Mouse (Mus musculus) myocyte (in vitro differentiated cells): Measurements from ENCODE around the gene Rpl9. TPM values are rescaled to one million over a fixed set of nuclear protein-coding genes. Genes with fewer than 3 reads are reported as not detected.

Experiments used
- H3K27me3 ChIP-seq: one replicate; pipeline ENCODE4 v1.6.1; 2011; ENCODE audit not compliant: control insufficient read depth, insufficient read depth, insufficient read length
- H3K36me3 ChIP-seq: one replicate; pipeline ENCODE4 v1.6.1; 2011; ENCODE audit not compliant: control insufficient read depth, insufficient read depth
- H3K4me2 ChIP-seq: one replicate; pipeline ENCODE4 v1.6.1; 2011; ENCODE audit warnings: low read depth, control low read depth
- H3K4me3 ChIP-seq: one replicate; pipeline ENCODE4 v1.5.1; 2011; ENCODE audit warnings: mild to moderate bottlenecking, control low read depth, moderate library complexity
- H3K79me2 ChIP-seq: one replicate; pipeline ENCODE4 v1.6.1; 2011; ENCODE audit not compliant: control insufficient read depth, insufficient read depth
- H3ac ChIP-seq: one replicate; pipeline ENCODE4 v1.6.1; 2011; ENCODE audit not compliant: control insufficient read depth, insufficient read length
- CEBPB ChIP-seq: IDR thresholded peaks from 2 replicates; pipeline ENCODE4 v1.6.1; 2011; ENCODE audit warnings: mild to moderate bottlenecking, moderate library complexity; ENCODE audit not compliant: poor library complexity, insufficient read depth, severe bottlenecking
- E2F4 ChIP-seq: IDR thresholded peaks from one replicate; pipeline ENCODE4 v1.6.1; 2011; ENCODE audit warnings: mild to moderate bottlenecking, control low read depth, moderate library complexity; ENCODE audit not compliant: insufficient read depth
- MAX ChIP-seq: IDR thresholded peaks from one replicate; pipeline ENCODE4 v1.6.1; 2011; ENCODE audit warnings: low read depth, mild to moderate bottlenecking, control low read depth
- MYOD1 ChIP-seq, 3 experiments: IDR thresholded peaks; one replicate each; pipeline ENCODE4 v1.6.1; 2011; ENCODE audit warnings: control low read depth in 2 of 3, low read depth in 2 of 3, mild to moderate bottlenecking in 2 of 3, moderate library complexity in 1 of 3; ENCODE audit not compliant: insufficient read length in 2 of 3, control insufficient read depth in 1 of 3
- MYOG ChIP-seq, 3 experiments: IDR thresholded peaks; one replicate each; pipeline ENCODE4 v1.6.1; 2011; ENCODE audit warnings: control low read depth in 2 of 3, low read depth in 2 of 3, mild to moderate bottlenecking in 2 of 3; ENCODE audit not compliant: insufficient read length in 2 of 3, control insufficient read depth in 1 of 3, insufficient read depth in 1 of 3
- POLR2A ChIP-seq: IDR thresholded peaks from one replicate; pipeline ENCODE4 v1.6.1; 2011; ENCODE audit warnings: low read depth, mild to moderate bottlenecking, control low read depth, moderate library complexity; ENCODE audit not compliant: insufficient read length
- POLR2AphosphoS2 ChIP-seq: IDR thresholded peaks from one replicate; pipeline ENCODE4 v1.6.1; 2011; ENCODE audit warnings: low read depth, control low read depth; ENCODE audit not compliant: insufficient read length
- REST ChIP-seq: IDR thresholded peaks from one replicate; pipeline ENCODE4 v1.6.1; 2011; ENCODE audit warnings: mild to moderate bottlenecking, control low read depth, moderate library complexity; ENCODE audit not compliant: insufficient read depth, insufficient read length
- SRF ChIP-seq: IDR thresholded peaks from one replicate; pipeline ENCODE4 v1.6.1; 2011; ENCODE audit warnings: low read depth; ENCODE audit not compliant: control insufficient read depth, insufficient read length
- TCF12 ChIP-seq: IDR thresholded peaks from one replicate; pipeline ENCODE4 v1.6.1; 2011; ENCODE audit warnings: mild to moderate bottlenecking, control low read depth; ENCODE audit not compliant: poor library complexity, insufficient read depth, severe bottlenecking
- TCF3 ChIP-seq: IDR thresholded peaks from one replicate; pipeline ENCODE4 v1.6.1; 2011; ENCODE audit warnings: low read depth, control low read depth; ENCODE audit not compliant: insufficient read length
- USF1 ChIP-seq: IDR thresholded peaks from one replicate; pipeline ENCODE4 v1.6.1; 2011; ENCODE audit warnings: low read depth, mild to moderate bottlenecking, control low read depth, moderate library complexity
- polyA plus RNA-seq: library from polyadenylated mRNA; unstranded; fragments of >200 nt; fragmentation: generic; extraction: Trizol; gene quantifications from one replicate; pipeline ENCODE4 v1.2.1, GENCODE M21; 2012; ENCODE audit warnings: missing spikeins

The Rpl9 gene
- polyA plus RNA-seq, 1 experiment: 2,064 TPM

GRCm38 (mm10) chr5:65387008-65387867, 4.0 kb downstream of the Rpl9 start:
- Histone ChIP-seq H3K4me2 (no peak overlapping the region), H3ac (no peak overlapping the region), H3K36me3 (peaks cover 39% of the 10 kb centered on the region), H3K4me3 (no peak overlapping the region), H3K27me3 (no peaks in the 10 kb centered on the region), H3K79me2 (peaks cover 39% of the 10 kb centered on the region)
- TF ChIP-seq POLR2A: peak; percentile 23
- TF ChIP-seq USF1: no peak
- TF ChIP-seq TCF3: no peak
- no peak for TF ChIP-seq CEBPB
- no peak for TF ChIP-seq MAX
- peak; percentile 64 for TF ChIP-seq POLR2AphosphoS2

GRCm38 (mm10) chr5:65385704-65386103, 5.5 kb downstream of the Rpl9 start:
- no peak overlapping the region for H3K4me2 ChIP-seq
- no peaks in the 10 kb centered on the region for H3K27me3 ChIP-seq
- H3K4me3 ChIP-seq: no peak overlapping the region
- TF ChIP-seq REST (no peak), TCF12 (no peak), E2F4 (no peak), TCF3 (no peak), USF1 (no peak), POLR2A (no peak), MYOG (IDR thresholded peaks at IDR 0.05; ENCODE audit: control insufficient read depth in 1 of 3, insufficient read depth in 1 of 3, insufficient read length in 2 of 3, low read depth in 2 of 3) (no peak), MYOD1 (IDR thresholded peaks at IDR 0.05; ENCODE audit: control insufficient read depth in 1 of 3, insufficient read length in 2 of 3, low read depth in 2 of 3) (no peak), POLR2AphosphoS2 (no peak), CEBPB (no peak), MAX (no peak), SRF (no peak)
- peaks cover 26% of the 10 kb centered on the region for H3K79me2 ChIP-seq
- no peak overlapping the region for H3ac ChIP-seq
- H3K36me3 ChIP-seq: peaks cover 39% of the 10 kb centered on the region

GRCm38 (mm10) chr5:65374746-65375145, 16.5 kb downstream of the Rpl9 start:
- H3K4me3 ChIP-seq: no peak overlapping the region
- no peak overlapping the region for H3ac ChIP-seq
- H3K27me3 ChIP-seq: peaks cover 4% of the 10 kb centered on the region
- no peaks in the 10 kb centered on the region for H3K79me2 ChIP-seq
- H3K36me3 ChIP-seq: no peaks in the 10 kb centered on the region
- TF ChIP-seq MAX (no peak), CEBPB (no peak), POLR2A (no peak), MYOD1 (IDR thresholded peaks at IDR 0.05; ENCODE audit: control insufficient read depth in 1 of 3, insufficient read length in 2 of 3, low read depth in 2 of 3) (no peak), MYOG (IDR thresholded peaks at IDR 0.05; ENCODE audit: control insufficient read depth in 1 of 3, insufficient read depth in 1 of 3, insufficient read length in 2 of 3, low read depth in 2 of 3) (no peak), TCF3 (no peak), POLR2AphosphoS2 (no peak), REST (no peak), SRF (no peak), USF1 (no peak), TCF12 (no peak), E2F4 (no peak)
- H3K4me2 ChIP-seq: no peak overlapping the region

GRCm38 (mm10) chr5:65371551-65371950, 19.7 kb downstream of the Rpl9 start:
- H3K4me3 ChIP-seq: no peak overlapping the region
- no peak for TF ChIP-seq MYOG (IDR thresholded peaks at IDR 0.05; ENCODE audit: control insufficient read depth in 1 of 3, insufficient read depth in 1 of 3, insufficient read length in 2 of 3, low read depth in 2 of 3)
- no peak for TF ChIP-seq MYOD1 (IDR thresholded peaks at IDR 0.05; ENCODE audit: control insufficient read depth in 1 of 3, insufficient read length in 2 of 3, low read depth in 2 of 3)
- TF ChIP-seq USF1: no peak
- no peak for TF ChIP-seq E2F4
- TF ChIP-seq SRF: no peak
- no peak for TF ChIP-seq POLR2A
- no peak for TF ChIP-seq TCF12
- TF ChIP-seq TCF3: no peak
- TF ChIP-seq REST: no peak
- TF ChIP-seq CEBPB: no peak
- TF ChIP-seq MAX: no peak
- H3K79me2 ChIP-seq: no peaks in the 10 kb centered on the region
- H3ac ChIP-seq: no peak overlapping the region
- no peaks in the 10 kb centered on the region for H3K36me3 ChIP-seq
- H3K4me2 ChIP-seq: no peak overlapping the region
- peaks cover 33% of the 10 kb centered on the region for H3K27me3 ChIP-seq

- H3ac ChIP-seq: no peak overlapping the region
- H3K4me3 ChIP-seq: no peak overlapping the region
- H3K79me2 ChIP-seq: no peaks in the 10 kb centered on the region
- H3K27me3 ChIP-seq: peaks cover 57% of the 10 kb centered on the region
- no peaks in the 10 kb centered on the region for H3K36me3 ChIP-seq
- H3K4me2 ChIP-seq: no peak overlapping the region
- no peak for TF ChIP-seq MAX
- TF ChIP-seq TCF3: no peak
- TF ChIP-seq MYOD1 (IDR thresholded peaks at IDR 0.05; ENCODE audit: control insufficient read depth in 1 of 3, insufficient read length in 2 of 3, low read depth in 2 of 3): no peak
- TF ChIP-seq POLR2AphosphoS2: no peak
These were observed 23.4 kb downstream of the Rpl9 start for GRCm38 (mm10) chr5:65367837-65368236.
